Mouse (Mus musculus) fibroblast of lung, adult 2 months (primary cell): Measurements from ENCODE around the gene Atp6v1a.

Source experiments
- DNase-seq: peaks from one replicate; pipeline ENCODE4 v3.0.0-alpha.2; 2011; ENCODE audit warnings: low read depth

Gene Atp6v1a

GRCm38 (mm10) chr16:44138377-44138978 lies 1.0 kb downstream of the Atp6v1a start:
- no peak for DNase-seq

DNA sequence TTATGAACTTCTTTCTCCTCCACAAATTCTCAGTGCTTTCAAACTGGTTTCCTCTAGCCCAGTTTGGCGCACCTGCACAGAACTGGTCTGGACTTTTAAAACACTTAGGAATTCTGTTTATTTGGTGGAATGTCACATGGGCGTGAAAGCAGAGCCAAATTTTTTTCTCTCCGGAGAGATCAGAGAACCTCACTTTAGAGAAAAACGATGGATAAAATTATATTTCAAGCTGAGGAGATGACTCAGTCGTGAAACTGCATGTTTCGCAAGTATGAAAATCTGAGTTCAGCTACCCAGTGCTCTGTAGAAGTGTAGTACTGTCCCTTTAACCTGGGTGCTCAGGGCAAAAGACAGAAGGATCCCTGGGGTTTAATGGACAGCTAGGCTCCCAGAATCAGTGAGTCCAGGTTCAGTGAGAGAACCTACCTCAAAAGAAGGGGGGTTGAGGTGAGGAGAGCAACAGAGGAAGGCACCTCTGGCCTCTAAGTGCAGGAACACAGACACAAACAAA lies 2.9 kb downstream of the Atp6v1a start:
- DNase-seq, result peak; percentile 78

DNA sequence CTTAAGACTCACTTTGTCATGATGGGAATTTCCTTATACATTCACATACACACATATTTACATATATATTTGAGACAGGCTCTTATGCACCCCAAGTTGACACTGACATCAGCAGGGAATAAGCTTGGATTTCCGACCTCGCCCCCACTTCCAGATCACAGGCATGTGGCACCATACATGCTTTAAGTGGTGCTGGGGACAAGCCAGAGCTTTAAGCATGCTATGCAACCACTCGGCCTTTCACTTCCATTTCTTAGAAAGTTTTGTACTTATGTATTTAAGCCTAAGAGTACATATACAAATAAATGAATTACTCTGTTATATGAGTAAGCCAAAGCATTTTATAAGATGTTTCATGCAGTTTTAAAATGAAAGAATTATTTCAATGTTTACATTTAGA lies 6.3 kb downstream of the Atp6v1a start:
- DNase-seq, result no peak

DNA sequence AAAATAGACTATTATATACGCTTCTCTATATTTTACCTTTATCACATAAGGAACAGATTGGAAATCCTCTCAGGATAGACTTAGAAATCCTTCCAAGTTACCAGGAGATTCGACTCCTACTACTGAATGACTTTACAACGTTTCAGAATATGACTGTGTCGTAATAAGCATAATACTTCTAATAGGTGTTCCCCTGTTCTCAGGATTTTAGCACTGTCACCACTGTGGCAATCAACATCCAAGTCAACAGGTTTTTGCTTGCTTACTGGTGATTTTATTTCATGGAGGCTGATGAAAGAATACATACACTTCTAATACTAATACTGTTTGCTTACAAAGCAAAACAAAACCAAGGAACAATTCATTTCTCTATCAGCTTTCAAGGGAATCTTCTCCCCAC lies 7.2 kb downstream of the Atp6v1a start:
- DNase-seq, result no peak

- DNase-seq, result no peak
These were observed 13.1 kb downstream of the Atp6v1a start for GRCm38 (mm10) chr16:44126437-44126836.

- DNase-seq, result no peak
These were observed 14.1 kb downstream of the Atp6v1a start for GRCm38 (mm10) chr16:44125436-44125835.

GRCm38 (mm10) chr16:44124713-44125112 lies 14.8 kb downstream of the Atp6v1a start:
- no peak for DNase-seq

DNA sequence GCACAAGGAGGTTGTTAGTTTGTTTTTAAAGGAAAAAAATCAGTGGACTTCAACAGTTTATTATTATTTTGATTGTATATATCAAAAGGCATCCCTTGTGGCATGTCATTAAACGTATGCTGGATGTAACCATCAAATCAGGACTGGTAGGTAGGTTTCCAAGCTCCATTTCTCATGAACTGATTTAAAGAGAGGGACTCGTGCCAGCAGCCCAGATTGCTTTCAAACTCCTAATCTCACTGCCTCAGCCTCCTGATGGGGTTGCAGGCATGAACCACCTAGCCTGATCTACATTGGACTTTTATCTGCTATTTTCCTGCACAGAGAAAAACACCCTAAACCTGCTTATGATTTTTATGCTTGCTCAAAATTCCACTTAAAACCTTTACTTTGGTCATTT lies 15.7 kb downstream of the Atp6v1a start:
- no peak for DNase-seq

GRCm38 (mm10) chr16:44122982-44123725 lies 16.4 kb downstream of the Atp6v1a start:
- DNase-seq, result no peak

DNA sequence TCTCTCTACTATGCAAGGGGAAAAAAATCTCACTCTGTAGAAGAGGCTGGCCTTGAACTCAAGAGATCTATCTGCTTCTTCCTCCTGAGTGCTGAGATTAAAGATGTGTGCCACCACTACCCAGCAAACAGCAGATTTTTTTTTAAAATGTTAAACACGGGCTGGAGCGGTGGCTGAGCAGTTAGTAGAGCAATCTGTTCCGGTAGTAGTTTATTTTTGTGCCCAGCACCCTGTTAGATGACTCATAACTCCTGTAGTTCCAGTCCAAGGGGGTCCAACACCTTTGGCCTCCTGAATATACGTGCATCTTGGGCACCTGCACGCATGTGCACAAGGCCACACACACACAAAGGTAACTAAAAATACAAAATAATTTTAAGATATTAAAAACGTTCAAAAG lies 16.9 kb downstream of the Atp6v1a start:
- DNase-seq, result no peak

- DNase-seq, result no peak
These were observed 17.4 kb downstream of the Atp6v1a start for GRCm38 (mm10) chr16:44122122-44122521.

- no peak for DNase-seq
These were observed 19.6 kb downstream of the Atp6v1a start for GRCm38 (mm10) chr16:44119753-44120501.

DNA sequence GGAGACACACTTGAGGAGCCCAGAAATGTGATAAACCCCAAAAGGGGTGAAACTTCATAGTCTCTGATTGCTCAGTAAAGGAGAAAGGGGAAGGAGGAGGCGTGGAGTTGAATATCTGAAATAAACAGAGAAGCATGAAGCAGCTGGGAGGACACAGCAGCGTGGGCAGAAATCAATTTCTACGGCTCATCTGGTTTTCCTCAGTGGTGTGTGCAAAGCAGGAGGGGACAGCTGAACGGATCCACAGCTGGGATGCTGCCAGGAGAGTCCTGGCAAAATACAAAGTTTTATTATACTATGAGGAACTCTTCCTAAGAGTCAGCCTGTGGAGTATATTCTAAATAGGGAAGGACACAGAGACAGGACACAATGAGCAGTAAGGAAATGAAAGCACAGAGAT lies 30.5 kb downstream of the Atp6v1a start:
- DNase-seq, result no peak

- DNase-seq, result no peak
These were observed 34.3 kb downstream of the Atp6v1a start for GRCm38 (mm10) chr16:44105211-44105610.

DNA sequence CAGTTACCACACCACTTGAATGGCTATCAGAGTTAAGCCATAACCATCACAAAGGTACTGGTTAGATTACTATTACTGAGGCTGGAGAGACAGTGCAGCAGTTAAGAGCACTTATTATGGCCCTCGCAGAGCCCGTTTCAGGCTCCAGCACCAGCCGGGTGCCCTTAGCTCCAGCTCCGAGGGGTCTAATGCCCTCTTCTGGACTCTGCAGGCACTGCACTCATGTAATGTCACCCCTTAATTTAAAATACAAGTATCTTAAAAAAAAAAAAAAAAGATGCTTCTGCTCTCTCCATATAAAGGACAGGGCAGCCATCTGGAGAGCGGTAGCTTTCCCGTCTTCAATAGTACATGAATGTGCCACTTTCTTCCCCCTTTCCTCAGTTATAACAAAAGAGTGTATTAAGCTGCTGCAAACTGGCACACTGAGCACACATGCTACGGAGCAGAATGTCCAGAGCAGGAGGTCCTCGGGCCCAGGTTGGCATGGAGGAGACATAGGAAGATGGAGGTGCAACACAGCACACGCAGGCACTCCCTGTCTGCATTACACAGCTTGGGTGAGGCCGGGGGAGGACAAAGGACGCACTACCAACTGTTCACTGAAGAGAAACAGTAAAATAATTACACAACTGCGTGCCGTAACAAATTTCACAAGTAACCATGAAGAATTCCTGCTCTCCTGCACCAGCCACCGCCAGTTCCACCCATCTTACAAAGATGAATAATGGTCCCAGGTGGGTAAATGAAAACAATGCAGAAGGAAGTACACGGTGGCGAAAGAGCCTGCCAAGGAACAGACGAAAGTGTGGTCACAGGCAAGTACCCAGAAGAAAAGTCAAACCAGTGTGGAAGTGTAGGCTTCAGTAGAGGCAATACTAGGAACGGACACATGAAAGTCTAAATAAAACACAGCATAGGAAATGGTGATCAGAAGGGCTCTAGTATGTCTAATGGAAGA lies 35.4 kb downstream of the Atp6v1a start:
- DNase-seq, result no peak

GRCm38 (mm10) chr16:44102925-44103324 lies 36.6 kb downstream of the Atp6v1a start:
- DNase-seq, result no peak

DNA sequence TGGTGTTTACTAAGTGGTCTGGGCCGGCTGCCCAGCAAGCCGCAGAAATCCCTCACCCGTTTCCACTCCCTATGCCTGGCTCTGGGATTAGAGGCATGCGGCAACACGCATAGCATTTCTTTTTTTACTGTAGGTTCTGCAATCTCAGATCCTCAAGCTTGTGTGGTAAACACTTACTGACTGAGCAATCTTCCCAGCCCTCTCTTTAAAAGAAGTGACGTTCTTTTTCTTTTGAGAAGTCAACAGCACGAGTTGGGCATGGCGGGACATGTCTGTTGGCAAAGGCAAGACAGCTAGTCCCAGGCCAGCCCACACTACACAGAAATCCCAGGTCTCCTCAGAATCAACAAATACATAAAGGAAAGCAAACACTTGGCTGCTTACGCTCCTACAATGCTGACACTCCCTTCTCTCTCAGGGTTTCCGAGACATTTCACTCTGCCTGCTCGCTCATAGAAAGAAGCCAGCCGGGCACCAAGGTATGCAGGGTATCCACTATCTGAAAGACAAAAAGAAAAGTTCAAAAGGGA lies 38.3 kb downstream of the Atp6v1a start:
- DNase-seq, result no peak

- DNase-seq, result no peak
These were observed 40.1 kb downstream of the Atp6v1a start for GRCm38 (mm10) chr16:44099377-44099776.

DNA sequence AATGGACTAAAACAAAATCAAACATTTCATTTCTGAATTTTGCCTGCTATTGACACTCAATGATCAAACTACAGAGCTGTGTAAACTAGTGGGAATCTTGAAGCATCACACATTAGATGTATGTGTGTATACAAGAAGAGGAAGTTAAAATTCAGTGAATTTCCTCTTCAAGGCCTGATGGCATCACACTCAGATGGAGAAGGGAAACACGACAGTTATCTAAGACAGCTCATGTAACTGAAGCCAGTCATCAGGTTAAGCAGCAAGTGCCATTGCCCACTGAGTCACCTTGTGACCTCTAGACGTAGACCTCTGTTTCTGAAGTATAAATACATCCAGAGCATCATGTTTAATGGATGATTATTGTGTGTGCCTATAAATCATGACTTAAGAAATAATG lies 51.9 kb downstream of the Atp6v1a start:
- no peak for DNase-seq

DNA sequence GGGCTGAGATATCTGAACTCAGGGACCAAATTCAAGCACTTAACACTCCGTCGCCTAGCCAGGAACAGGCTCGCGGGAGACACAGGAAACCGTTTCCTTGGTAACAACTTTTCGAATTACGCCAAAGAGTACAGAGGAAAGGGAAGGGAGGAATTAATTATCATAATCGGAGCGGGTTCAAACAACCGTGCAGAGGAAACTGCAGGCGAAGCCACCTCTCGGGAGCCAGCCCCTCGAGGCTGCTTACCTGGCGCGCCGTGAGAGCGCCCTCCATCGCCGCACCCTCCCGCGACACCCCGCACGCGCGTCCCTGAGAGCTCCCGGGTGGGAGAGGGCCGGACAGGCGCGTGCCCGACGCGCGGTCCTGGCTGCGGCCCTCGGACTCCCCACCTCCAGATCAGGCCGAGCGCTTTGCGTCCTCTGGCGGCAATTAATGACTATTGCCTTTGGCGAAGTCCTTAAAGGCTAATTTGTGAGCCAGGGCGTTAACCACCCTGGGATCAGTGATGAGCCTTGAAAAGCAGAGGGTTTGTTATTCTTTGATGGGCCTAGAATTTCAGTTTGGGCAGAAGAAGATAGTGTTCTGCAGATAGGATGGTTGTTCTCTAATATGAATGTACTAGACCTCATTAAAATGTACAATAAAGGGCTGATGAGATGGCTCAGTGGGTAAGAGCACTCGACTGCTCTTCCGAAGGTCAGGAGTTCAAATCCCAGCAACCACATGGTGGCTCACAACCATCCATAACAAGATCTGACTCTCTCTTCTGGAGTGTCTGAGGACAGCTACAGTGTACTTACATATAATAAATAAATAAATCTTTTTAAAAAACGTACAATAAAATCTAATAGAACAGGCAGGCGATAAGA lies 76.2 kb downstream of the Atp6v1a start, which contains the start of gene Gramd1c:
Gene Gramd1c (minus strand): TSS at position 321 of the 870 bp plus-strand sequence.
- DNase-seq, result no peak
